Mouse (Mus musculus): Measurements from ENCODE around the gene Atoh8. TPM values are rescaled to one million over a fixed set of nuclear protein-coding genes. Genes with fewer than 3 reads are reported as not detected.

Gene Atoh8
- 5.5 and 5.9 TPM in 2 replicates for polyA plus RNA-seq (2012; rRNA removed)

GRCm38 (mm10) chr6:72235098-72235806 is at the start of gene Atoh8:
TSS of gene Atoh8 (minus strand) at chr6:72235577.
- DNase-seq (ENCODE audit: low read depth, low spot score) = no peak
- WGBS = 3% methylated on average over 68 of the region's 68 CpGs

GRCm38 (mm10) chr6:72283914-72284313 is 48.5 kb upstream of the Atoh8 start:
- DNase-seq (ENCODE audit: low read depth, low spot score) = no peak
- WGBS = 10% methylated on average over 4 of the region's 4 CpGs

- WGBS = 65% methylated on average over 7 of the region's 7 CpGs
- no peak for DNase-seq (ENCODE audit: low read depth, low spot score)
These were observed 45.1 kb upstream of the Atoh8 start for GRCm38 (mm10) chr6:72280410-72280998.

- no peak for DNase-seq (ENCODE audit: low read depth, low spot score)
- 37% methylated on average over 7 of the region's 7 CpGs for WGBS
These were observed 44.1 kb upstream of the Atoh8 start for GRCm38 (mm10) chr6:72279505-72279904.

- 75% methylated on average over 4 of the region's 4 CpGs for WGBS
- no peak for DNase-seq (ENCODE audit: low read depth, low spot score)
These were observed 43.5 kb upstream of the Atoh8 start for GRCm38 (mm10) chr6:72278835-72279234.

- DNase-seq (ENCODE audit: low read depth, low spot score) = no peak
- WGBS = 62% methylated on average over 9 of the region's 9 CpGs
These were observed 42.3 kb upstream of the Atoh8 start for GRCm38 (mm10) chr6:72277508-72278166.

- no peak for DNase-seq (ENCODE audit: low read depth, low spot score)
- WGBS = 72% methylated on average over 13 of the region's 13 CpGs
These were observed 41.6 kb upstream of the Atoh8 start for GRCm38 (mm10) chr6:72276972-72277441.

- 91% methylated on average over 6 of the region's 6 CpGs for whole genome bisulfite sequencing
These were observed 40.8 kb upstream of the Atoh8 start for GRCm38 (mm10) chr6:72276141-72276540.

GRCm38 (mm10) chr6:72275527-72275926 is 40.1 kb upstream of the Atoh8 start:
- 86% methylated on average over 4 of the region's 4 CpGs for WGBS

More at GRCm38 (mm10) chr6:72276141-72276540, 40.8 kb upstream of the Atoh8 start:
- DNase-seq (ENCODE audit: low read depth, low spot score) = no peak

GRCm38 (mm10) chr6:72273153-72273552 is 37.8 kb upstream of the Atoh8 start:
- no peak for DNase-seq (ENCODE audit: low read depth, low spot score)

More at GRCm38 (mm10) chr6:72275527-72275926, 40.1 kb upstream of the Atoh8 start:
- DNase-seq (ENCODE audit: low read depth, low spot score) = no peak

GRCm38 (mm10) chr6:72272161-72272696 is 36.9 kb upstream of the Atoh8 start:
- no peak for DNase-seq (ENCODE audit: low read depth, low spot score)
- WGBS = 66% methylated on average over 10 of the region's 10 CpGs

More at GRCm38 (mm10) chr6:72273153-72273552, 37.8 kb upstream of the Atoh8 start:
- WGBS = 71% methylated on average over 6 of the region's 6 CpGs

- DNase-seq (ENCODE audit: low read depth, low spot score) = no peak
These were observed 35.7 kb upstream of the Atoh8 start for GRCm38 (mm10) chr6:72270952-72271519.

GRCm38 (mm10) chr6:72270258-72270657 is 34.9 kb upstream of the Atoh8 start:
- no peak for DNase-seq (ENCODE audit: low read depth, low spot score)
- WGBS = 58% methylated on average over 5 of the region's 5 CpGs

More at GRCm38 (mm10) chr6:72270952-72271519, 35.7 kb upstream of the Atoh8 start:
- 49% methylated on average over 11 of the region's 11 CpGs for WGBS

GRCm38 (mm10) chr6:72268149-72268847 is 32.9 kb upstream of the Atoh8 start:
- no peak for DNase-seq (ENCODE audit: low read depth, low spot score)
- WGBS = 74% methylated on average over 9 of the region's 9 CpGs

- 74% methylated on average over 6 of the region's 6 CpGs for WGBS
- no peak for DNase-seq (ENCODE audit: low read depth, low spot score)
These were observed 30.3 kb upstream of the Atoh8 start for GRCm38 (mm10) chr6:72265664-72266063.

GRCm38 (mm10) chr6:72263679-72264265 is 28.4 kb upstream of the Atoh8 start:
- no peak for DNase-seq (ENCODE audit: low read depth, low spot score)
- 62% methylated on average over 5 of the region's 5 CpGs for WGBS

GRCm38 (mm10) chr6:72261683-72262320 is 26.4 kb upstream of the Atoh8 start:
- WGBS = 72% methylated on average over 12 of the region's 12 CpGs
- DNase-seq (ENCODE audit: low read depth, low spot score) = no peak

- peak; percentile 59 for DNase-seq (ENCODE audit: low read depth, low spot score)
- 34% methylated on average over 19 of the region's 19 CpGs for WGBS
These were observed 25.8 kb upstream of the Atoh8 start for GRCm38 (mm10) chr6:72260981-72261682.
